Mouse (Mus musculus): Measurements from ENCODE around the gene Srgap1. TPM values are rescaled to one million over a fixed set of nuclear protein-coding genes. Genes with fewer than 3 reads are reported as not detected.
A peak's percentile ranks its signal among the peaks of the same experiment; 100 is the strongest.
"Not testable (repeated sequence)": the region's sequence is repeated elsewhere in the genome, so short reads cannot be mapped to it uniquely, and the experiment has no call there.

Gene Srgap1
- total RNA-seq, 2 experiments from 2014 or later, result 0.79 to 0.84 TPM

DNA sequence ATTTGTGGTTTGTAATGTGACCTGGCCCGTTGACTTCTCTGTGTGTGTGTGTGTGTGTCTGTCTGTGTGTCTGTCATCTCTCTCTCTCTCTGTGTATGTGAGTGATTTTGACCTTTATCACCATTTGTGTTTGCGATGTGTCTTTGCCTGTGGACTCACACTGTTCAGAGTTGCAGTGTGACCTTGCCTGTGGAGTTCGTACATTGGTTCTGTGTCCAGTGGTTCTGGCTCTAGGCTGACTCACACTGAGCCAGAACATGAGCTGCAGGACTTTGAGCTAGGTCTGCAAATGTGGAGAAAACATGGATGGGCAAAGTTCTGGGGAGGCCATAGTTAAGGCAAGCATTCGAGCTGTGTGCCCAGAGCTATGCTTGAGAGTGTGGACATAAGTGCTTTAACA lies 273.3 kb downstream of the Srgap1 start:
- DNase-seq, result no peak
- intact Hi-C loops (cut with DNase I), result loop anchor here (5.0 kb wide), 1 partner anchor 77 kb away; no protein-coding TSS in a partner anchor

DNA sequence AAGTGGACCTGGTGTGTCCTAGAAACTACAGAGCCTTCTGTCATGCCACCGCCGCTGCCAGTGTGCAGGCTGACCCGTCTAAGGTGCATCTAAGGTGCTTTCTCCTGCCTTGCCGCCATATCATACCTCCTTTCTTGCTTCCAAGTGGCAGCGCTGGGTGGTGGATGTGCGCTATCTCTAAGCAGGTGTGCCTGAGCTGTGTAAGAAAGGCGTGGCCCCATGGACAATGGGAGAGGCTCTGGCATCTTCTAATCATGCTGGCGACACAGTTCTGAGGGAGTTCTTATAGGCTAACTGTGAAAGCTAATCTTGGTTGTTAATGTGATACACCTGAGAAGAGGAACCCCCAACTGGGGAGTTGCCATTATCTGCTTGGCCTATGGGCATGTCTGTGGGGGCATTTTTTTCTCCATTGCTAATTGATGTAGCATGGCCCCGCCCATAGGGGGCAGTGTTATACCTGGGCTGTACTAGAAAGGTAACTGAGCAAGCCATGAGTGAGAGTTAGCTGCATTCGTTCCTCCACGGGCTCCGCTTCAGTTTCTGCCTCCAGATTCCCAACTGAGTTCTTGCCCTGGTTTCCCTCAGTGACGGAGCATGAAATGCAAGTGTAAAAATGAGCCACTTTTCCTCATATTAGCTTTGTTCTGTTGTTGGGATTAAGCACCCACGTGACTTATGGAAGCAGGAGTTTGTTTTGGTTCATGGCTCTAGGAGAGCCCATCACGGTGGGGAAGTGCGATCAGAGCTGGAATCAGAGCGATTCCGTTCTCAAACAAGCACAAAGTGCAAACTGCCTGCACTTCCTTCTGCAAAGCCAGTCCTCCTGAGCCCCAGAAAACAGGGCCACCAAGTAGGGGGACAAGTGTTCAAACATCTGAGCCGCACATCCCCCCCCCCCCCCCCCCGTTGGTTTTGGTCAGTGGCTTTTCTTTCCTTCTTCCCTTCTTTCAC lies 276.2 kb downstream of the Srgap1 start:
- intact Hi-C loops (cut with DNase I), result loop anchor here (1.0 to 5.0 kb wide), 2 partner anchors 74 to 277 kb away; no protein-coding TSS in a partner anchor
- no peak for DNase-seq

DNA sequence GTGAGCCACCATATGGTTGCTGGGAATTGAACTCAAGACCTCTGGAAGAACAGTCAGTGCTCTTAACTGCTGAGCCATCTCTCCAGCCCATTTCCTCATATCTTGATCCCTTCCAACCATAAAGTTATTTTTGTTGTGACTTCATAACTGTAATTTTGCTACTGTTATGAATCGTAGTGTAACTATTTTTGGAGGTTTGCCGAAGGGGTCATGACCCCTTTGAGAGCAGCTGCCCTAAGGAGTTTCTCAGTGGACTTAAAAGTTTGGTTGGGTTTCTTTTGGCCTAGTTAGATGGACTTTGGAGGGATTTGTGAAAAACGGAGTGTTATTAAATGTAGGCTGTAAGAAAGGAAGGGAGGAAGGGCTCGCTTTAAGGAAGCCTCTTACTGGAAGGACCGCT lies 277.4 kb downstream of the Srgap1 start:
- DNase-seq, result no peak
- intact Hi-C loops (cut with DNase I), result loop anchor here (5.0 kb wide), 1 partner anchor 72 kb away; no protein-coding TSS in a partner anchor

DNA sequence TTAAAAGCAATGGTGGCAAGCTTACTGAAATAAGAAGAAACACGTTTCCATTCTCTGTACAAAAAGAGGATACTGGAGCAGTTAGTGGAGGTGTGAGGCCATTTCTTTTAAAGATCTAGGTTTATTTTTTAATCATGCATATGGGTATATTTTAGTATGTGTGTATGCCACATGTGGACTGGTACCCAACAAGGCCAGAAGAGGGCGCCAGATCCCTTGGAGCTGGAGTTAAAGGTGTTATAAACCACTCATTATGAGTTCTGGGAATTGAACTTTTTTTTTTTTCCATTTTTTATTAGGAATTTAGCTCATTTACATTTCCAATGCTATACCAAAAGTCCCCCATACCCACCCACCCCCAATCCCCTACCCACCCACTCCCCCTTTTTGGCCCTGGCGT lies 279.8 kb downstream of the Srgap1 start:
- DNase-seq; intact Hi-C loops (cut with DNase I): not testable (repeated sequence)

DNA sequence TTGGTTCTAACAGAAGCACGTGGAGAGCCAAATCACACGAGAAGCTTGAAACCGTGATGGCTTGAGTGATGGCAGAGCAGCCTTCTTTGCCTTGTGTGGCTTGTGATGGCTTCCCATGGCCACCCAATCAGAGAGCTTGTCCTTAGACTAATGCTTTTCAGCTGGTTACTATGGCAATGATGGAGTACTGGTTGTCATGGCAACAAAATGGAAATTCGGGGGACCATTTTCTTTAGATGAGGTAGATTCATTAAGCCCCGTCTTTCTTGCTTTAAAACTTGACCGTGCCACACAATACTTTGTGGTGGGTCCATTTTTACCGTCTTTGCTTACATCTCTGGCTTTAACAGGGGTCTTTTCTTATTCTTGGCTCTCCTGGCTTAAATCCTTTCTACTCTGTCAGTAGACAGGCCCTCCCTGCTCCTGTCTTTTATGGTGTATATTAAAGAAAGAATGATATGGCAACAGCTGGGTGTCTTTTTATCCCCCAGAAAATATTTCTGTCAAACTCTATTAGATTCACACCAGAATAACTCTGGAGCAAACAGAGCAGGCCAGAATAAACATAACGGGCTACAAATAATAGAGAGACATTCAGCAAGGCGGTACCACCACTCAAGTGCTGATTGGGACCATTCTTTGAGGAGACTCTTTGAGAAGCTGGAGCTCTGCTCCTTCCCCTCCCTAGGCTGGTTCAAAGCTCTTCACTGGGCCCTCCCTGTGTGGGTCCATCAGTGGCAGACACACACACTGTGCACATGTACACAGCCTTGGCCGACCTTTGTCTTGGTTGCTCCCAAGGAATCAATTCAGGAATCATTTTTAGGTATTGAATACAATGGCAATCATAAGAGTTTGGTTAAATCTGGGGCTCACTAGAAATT lies 281.7 kb downstream of the Srgap1 start:
- DNase-seq, result no peak
- intact Hi-C loops (cut with DNase I), result no loop called here

DNA sequence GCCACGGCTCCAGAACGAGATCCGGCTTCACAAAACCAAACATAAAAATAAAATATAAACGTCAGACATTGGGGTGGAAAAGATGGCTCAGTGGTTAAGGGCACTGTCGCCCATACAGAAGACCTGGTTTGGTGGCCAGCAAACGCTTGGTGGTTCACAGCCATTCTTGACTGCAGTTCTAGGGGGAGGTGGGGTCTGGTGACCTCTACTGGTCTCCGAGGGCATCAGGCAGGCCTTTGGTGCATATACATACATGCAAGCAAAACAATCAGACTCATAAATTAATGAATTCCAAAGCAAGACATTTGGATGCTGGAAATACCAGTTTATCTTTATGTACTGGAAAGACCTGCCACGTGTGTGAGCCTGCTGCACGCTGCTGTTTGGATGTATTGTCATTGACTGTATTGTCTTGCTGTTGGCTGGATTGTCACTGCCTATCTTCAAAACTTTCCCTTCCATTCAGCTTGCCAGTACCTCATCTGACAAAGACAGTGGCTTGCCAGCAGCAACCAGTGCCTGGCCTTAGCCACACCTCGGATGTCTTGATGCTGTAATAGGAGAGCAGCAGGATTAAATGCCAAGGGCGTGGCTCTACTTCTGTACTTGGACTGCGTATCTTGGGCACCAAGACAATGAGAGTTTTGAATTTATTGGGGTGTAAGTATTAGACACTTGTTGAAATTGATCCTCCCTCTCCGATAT lies 282.5 kb downstream of the Srgap1 start:
- intact Hi-C loops (cut with DNase I), result no loop called here

DNA sequence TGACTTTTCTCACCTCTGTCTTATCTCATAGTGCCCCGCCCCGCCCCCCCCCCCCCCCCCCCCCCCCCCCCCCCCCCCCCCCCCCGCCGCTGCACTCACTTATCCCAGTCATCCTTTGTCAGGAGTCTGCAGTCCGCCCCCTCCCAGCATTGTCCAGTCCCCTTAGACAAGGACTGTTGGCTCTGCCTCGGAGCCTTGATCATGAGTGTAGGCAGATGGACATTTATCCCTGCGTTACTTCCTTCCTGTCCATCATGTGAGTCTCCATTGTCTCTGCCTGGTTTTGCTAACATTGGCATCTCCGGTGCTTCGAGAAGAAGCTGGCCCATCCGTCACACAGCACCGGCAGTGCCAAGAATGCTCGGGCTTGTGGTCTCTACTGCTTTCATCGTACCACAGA lies 283.9 kb downstream of the Srgap1 start:
- no peak for DNase-seq
- intact Hi-C loops (cut with DNase I), result no loop called here

More for the DNA sequence above, 282.5 kb downstream of the Srgap1 start:
- DNase-seq, result no peak

DNA sequence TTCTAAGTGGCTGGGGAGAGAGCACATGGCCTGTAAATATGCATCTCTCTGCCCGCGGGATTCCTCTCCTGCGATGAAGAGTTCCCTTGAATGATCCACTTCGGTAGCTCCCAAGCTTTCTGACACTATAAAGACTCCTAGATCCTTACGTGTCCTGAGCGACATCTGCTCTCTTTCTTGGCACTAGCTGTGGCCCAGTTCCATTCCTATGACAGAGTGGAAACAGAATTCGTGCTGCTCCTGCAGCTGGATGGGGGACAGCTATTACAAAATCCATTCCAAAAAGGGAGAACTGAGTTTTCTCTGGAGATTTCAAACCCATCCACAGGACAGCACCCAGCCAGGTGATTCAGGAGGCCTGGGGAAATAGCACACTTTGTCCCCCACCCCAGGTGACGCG lies 285.0 kb downstream of the Srgap1 start:
- intact Hi-C loops (cut with DNase I), result no loop called here
- peak in 1 of 2 experiments; percentile 9 for DNase-seq

DNA sequence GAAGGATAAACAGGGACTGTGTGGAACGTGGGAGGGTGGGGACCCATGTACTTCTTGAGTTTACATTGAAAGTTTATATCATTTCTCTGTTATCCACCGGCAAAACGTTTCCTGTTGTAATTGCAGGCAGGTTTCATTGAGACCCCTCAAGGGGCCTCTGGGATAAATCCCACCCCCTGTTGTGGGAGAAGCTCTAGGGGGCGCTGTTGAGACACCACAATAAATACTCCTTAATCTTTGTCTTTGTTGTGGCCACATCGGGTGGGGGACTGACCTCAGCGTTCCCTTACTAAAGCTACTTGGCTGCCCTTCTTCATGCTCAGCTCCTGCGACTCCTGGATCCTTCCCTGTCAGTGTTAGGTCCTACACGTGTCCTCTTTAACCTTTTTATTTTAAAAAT lies 288.0 kb downstream of the Srgap1 start:
- intact Hi-C loops (cut with DNase I), result no loop called here
- DNase-seq, result no peak

DNA sequence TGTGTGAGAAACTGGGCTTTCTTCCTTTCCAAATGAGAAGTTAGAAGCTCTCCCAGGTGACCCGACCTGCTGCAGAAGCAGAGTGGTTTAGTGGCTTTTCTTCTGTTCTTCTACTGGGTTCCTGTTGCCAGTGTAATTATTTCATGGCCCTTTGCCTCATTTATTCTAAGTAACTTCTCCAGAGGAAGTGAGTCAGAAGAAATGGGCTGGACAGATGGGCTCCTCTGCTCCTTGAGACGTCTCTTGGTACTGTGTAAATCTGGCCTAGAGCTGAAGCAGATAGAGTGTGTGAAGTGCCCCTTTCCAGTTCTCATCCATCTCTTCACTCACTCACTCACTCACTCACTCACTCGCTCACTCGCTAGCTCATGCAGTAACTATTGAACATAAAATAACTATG lies 290.4 kb downstream of the Srgap1 start:
- no peak for DNase-seq
- intact Hi-C loops (cut with DNase I), result no loop called here

DNA sequence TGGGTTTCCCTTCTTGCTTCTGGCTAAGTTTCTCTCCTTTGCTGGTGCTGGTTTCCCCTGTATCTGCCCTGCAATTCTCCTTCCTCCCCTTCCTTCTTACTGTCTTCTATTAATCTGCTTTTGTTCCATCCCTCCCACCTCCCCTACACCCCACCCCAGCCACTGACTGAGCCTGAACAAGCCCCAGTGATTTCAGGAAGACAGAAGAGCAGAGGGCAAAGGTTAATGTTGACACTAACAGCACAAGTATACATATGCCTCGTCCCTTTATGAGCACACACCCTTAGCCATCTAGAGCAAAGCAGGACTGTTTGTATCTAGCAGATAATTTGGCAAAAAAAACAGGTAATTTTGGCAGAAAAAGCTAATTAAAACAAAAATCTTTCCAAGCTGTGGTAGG lies 291.3 kb downstream of the Srgap1 start:
- intact Hi-C loops (cut with DNase I), result no loop called here
- DNase-seq, result no peak

DNA sequence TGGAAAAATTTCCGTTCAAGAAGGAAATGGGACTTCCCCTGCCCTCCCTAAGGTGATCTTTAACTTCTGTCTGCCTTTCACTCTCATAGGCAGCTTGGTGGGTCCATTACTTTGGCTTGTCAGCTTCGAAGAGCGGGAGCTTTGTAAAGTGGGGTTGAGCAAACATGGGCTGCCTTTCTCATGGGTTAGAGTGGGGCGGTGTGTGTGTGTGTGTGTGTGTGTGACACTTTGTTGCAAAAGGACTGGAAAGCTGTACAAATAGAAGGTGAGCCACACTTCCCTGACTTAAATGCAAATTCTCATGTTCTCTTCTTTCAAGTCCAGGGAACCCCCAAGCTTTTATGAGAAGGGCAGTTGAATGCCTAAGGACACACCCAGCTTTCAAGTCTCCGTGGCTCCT lies 292.9 kb downstream of the Srgap1 start:
- DNase-seq, result no peak
- intact Hi-C loops (cut with DNase I), result no loop called here

DNA sequence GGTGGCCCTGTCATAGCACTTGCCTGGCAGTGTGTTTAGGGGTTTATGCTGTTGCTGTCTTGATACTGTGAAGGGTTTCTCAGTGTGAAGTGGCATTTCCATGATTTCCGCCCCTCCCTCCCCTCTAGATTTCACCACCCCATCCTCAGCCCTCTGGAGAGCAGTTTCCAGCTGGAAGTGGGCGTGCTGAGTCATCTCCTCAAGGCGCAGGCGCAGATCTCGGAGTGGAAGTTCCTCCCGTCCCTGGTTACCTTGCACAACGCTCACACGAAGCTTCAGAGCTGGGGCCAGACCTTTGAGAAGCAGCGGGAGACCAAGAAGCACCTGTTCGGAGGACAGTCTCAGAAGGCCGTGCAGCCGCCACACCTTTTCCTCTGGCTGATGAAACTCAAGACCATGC lies 296.9 kb downstream of the Srgap1 start:
- intact Hi-C loops (cut with DNase I), result no loop called here
- DNase-seq, result no peak

DNA sequence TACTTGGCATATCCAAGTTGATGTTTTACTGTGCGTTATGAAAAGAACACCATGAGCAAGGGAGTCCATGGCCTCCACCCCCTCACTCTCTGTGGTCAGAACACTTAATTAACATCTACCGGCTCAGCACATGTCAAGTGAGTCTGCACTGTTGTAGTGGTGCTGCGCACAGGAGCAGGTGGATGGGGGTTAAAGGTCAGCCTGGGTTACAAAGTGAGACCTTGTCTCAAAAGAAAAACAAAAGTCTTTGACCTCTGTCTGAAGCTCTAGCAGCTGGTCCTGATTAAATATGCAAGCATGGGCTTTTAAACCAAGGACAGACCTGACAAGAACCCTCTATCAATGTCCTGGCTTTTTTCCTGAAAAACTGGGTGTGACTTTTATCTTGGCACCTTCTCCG lies 304.8 kb downstream of the Srgap1 start:
- intact Hi-C loops (cut with DNase I), result no loop called here
- no peak for DNase-seq

DNA sequence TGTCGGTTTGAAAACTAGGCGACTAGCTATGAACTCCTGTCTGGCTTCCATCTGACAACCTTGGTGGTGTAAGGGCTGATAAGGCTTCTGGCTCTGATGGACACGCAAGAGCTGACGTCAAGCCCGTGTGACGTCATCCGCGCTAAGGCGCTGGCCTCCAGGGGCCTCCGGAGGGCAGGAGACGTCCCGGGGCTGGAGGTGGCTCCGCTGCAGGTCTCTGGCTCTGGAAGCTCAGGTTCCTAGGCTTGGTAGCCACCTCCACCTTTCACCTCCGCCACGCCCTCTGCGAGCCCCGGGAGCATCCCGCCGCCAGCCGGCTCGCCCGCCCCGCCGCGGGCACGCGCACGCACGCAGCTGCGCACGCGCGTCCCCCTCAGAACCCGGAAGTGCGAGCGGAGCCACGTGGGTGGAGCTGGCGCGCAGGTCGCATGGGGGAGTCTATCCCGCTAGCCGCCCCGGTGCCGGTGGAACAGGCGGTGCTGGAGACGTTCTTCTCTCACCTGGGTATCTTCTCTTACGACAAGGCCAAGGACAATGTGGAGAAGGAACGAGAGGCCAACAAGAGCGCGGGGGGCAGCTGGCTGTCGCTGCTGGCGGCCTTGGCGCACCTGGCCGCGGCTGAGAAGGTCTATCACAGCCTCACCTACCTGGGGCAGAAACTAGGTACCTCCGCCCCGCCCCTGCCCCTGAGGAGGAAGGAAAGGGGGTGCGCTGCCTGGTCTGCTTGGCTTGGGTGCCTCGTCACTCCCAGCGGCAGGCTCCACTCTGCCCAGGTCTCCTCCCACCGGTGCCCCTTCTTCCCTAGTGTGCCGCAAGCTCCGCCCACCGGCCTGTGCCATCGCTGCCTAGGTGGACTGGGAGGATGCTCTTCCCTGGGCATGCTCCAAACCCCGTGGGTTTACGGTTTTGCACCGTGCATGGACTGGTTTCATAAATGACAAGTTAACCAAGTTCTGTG lies 307.3 kb downstream of the Srgap1 start, which contains the start of gene BC048403:
Gene BC048403, plus strand, starts transcription at position 390 of the 958 bp plus-strand sequence.
- intact Hi-C loops (cut with DNase I), result no loop called here
- peak; percentile 73 to 77 for DNase-seq

DNA sequence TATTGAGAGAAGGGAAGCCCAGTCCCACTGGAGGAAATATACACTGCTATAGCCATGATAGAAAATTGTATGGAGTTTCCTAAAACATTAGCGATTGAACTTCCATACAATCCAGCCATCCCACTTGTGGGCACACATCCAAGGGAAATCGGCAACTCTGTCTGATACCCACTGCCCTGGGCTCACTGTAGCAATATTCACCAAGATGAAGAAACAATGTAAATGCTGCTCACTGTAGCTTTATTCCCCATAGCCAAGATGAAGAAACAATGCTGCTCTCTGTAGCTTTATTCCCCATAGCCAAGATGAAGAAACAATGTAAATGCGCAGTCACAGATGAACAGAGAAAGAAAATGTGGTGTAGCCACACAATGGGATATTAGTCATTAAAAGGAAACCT lies 309.9 kb downstream of the Srgap1 start:
- DNase-seq, result no peak

DNA sequence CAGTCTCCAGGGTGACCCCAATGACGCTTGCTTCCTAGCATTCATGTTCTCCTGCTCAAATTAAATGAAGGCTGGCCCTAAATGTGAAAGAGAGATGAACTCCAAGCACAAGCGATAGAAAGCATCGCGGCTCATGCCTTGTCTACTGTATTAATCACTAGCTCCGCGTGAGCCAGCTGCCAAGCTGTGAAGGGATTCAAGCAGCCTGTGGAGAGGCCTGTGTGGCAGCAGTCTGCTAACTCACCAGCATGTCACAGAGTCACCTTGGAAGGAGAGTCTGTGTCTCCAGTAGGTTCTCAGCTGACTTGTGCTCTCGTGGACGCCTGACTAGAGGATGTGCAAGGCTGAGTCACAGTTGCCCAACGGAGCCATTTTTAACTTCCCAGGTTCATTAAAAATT lies 314.6 kb downstream of the Srgap1 start:
- no peak for DNase-seq
- intact Hi-C loops (cut with DNase I), result no loop called here

More for the DNA sequence above, 309.9 kb downstream of the Srgap1 start:
- intact Hi-C loops (cut with DNase I), result no loop called here

DNA sequence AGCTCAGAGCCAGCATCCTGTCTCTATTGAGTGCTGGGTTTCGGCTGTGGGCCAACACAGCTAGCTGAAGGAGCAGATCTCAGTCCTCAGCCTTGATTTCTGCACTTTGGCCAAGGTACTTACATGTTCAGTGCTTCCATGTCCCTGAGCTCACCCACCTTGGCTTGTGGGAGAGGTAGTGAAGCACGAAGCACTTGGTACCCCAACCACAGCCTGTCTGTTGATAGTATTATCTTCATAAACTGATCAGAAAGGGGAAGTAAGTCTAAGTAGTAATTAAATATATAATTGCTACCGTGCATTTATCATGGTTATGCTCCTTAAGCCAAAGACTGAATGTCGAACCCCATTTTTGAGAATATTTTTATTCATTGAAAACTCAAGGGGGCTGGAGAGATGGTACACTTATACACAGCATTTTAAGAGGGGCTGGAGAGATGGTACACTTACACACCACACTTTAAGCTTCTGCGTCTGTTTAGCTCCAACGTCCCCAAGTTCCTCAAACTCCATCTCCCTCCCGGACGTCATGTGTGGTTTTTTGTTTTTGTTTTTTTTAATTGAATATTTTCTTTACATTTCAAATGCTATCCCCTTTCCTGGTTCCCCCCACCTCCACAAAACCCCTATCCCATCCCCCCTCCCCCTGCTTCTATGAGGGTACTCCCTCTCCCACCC lies 315.9 kb downstream of the Srgap1 start:
- intact Hi-C loops (cut with DNase I), result no loop called here
- no peak for DNase-seq
